Mouse (Mus musculus) forebrain, embryonic 14.5 days (tissue): ENCODE results near the gene Tor1a. TPM values are rescaled to one million over a fixed set of nuclear protein-coding genes. Genes with fewer than 3 reads are reported as not detected.

Experiments used
- ATAC-seq: fragments of 200-750 bp; cut with Nextera tagmentation; 2 replicates; pipeline ENCODE4 v1.8.0; 2017; ENCODE audit warnings: mild to moderate bottlenecking, moderate library complexity
- DNase-seq: peaks from one replicate; pipeline ENCODE4 v3.0.0-alpha.2; 2015; ENCODE audit warnings: low spot score
- H3K27ac ChIP-seq: fragments of 300-500 bp; sonication (generic); 2 replicates; pipeline ENCODE4 v1.5.1; 2014; ENCODE audit warnings: low read depth, mild to moderate bottlenecking, control low read depth, low read length, moderate library complexity
- H3K27me3 ChIP-seq: fragments of 300-500 bp; sonication (generic); replicated peaks from 2 replicates; pipeline ENCODE4 v1.6.1; 2014; ENCODE audit warnings: low read length, control low read depth, mixed read lengths; ENCODE audit not compliant: control insufficient read depth, insufficient read depth
- H3K36me3 ChIP-seq: fragments of 300-500 bp; sonication (generic); 2 replicates; pipeline ENCODE4 v1.6.1; 2014; ENCODE audit warnings: low read length, control low read depth; ENCODE audit not compliant: control insufficient read depth, insufficient read depth
- H3K4me1 ChIP-seq: fragments of 300-500 bp; sonication (generic); 2 replicates; pipeline ENCODE4 v1.6.1; 2014; ENCODE audit warnings: antibody characterized with exemption, low read length, control low read depth; ENCODE audit not compliant: control insufficient read depth, insufficient read depth
- H3K4me2 ChIP-seq: fragments of 300-500 bp; sonication (generic); 2 replicates; pipeline ENCODE4 v1.6.1; 2014; ENCODE audit warnings: mild to moderate bottlenecking, control low read depth, low read length
- H3K4me3 ChIP-seq: fragments of 300-500 bp; sonication (generic); 2 replicates; pipeline ENCODE4 v1.5.1; 2014; ENCODE audit warnings: low read depth, low read length, control low read depth
- H3K9ac ChIP-seq: fragments of 300-500 bp; sonication (generic); 2 replicates; pipeline ENCODE4 v1.6.1; 2014; ENCODE audit warnings: mild to moderate bottlenecking, low read length, control low read depth, moderate library complexity
- H3K9me3 ChIP-seq: fragments of 300-500 bp; sonication (generic); replicated peaks from 2 replicates; pipeline ENCODE4 v1.6.1; 2016; ENCODE audit warnings: low read length, control low read depth, mixed read lengths; ENCODE audit not compliant: control insufficient read depth
- WGBS: fragments of 180-500 bp; shearing (Covaris S2); extraction: QIAGEN DNeasy Blood & Tissue Kit; methylation state at CpG from one replicate; pipeline ENCODE4 v1.1.7; 2014; 5-methylcytosine and 5-hydroxymethylcytosine counted together
- polyA plus RNA-seq: library from polyadenylated mRNA; unstranded; fragments of >200 nt; fragmentation: Nextera tagmentation; extraction: Ambion mirVana; gene quantifications from 2 replicates; pipeline ENCODE4 v1.2.1, GENCODE M21; 2014

The Tor1a gene
- polyA plus RNA-seq, 1 experiment from 2014 or later, result 91.6 TPM

DNA sequence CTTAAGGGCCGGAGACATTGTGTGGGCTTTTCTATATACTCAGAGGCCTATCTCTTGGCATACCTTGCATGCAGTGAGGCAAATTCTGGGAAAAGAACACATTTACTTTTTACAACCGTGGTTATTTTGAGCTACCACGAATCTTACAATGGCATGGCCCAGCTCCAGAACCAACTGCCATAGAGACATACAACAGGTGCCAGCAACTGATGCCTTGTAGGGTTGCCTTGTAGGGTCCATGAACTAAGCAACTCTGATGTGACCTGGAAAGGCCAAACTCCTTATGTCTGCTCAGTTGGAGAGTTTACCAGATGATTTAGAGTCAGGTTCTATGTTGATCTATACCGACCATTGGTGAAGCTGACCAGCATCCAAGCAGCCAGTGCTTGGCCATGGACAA is 27.1 kb upstream of the Tor1a start:
- no peaks in the 10 kb centered on the region for H3K9me3 ChIP-seq
- H3K9ac ChIP-seq, result no peak overlapping the region
- WGBS, result 96% methylated on average over 4 of the region's 4 CpGs
- H3K4me3 ChIP-seq, result no peak overlapping the region
- H3K36me3 ChIP-seq, result peaks cover 1% of the 10 kb centered on the region; the same call in 1 of the 2 replicates
- DNase-seq, result no peak
- H3K4me1 ChIP-seq, result no peaks in the 10 kb centered on the region
- H3K27ac ChIP-seq, result no peak overlapping the region
- ATAC-seq, result no peak
- H3K27me3 ChIP-seq, result no peaks in the 10 kb centered on the region
- no peak overlapping the region for H3K4me2 ChIP-seq

GRCm38 (mm10) chr2:30990221-30990620 is 22.5 kb upstream of the Tor1a start:
- H3K9ac ChIP-seq, result no peak overlapping the region
- no peaks in the 10 kb centered on the region for H3K36me3 ChIP-seq
- H3K9me3 ChIP-seq, result no peaks in the 10 kb centered on the region
- no peak overlapping the region for H3K4me2 ChIP-seq
- ATAC-seq (no peak), DNase-seq (no peak)
- WGBS, result 93% methylated on average over 9 of the region's 9 CpGs
- no peaks in the 10 kb centered on the region for H3K4me1 ChIP-seq
- no peak overlapping the region for H3K27ac ChIP-seq
- no peak overlapping the region for H3K4me3 ChIP-seq
- no peaks in the 10 kb centered on the region for H3K27me3 ChIP-seq

- H3K4me3 ChIP-seq, result no peak overlapping the region
- H3K36me3 ChIP-seq, result no peaks in the 10 kb centered on the region
- H3K4me1 ChIP-seq, result peaks cover 7% of the 10 kb centered on the region; the same call in 1 of the 2 replicates
- 26% methylated on average over 17 of the region's 17 CpGs for WGBS
- DNase-seq (no peak), ATAC-seq (no peak)
- H3K27ac ChIP-seq, result no peak overlapping the region
- H3K4me2 ChIP-seq, result no peak overlapping the region
- H3K27me3 ChIP-seq, result no peaks in the 10 kb centered on the region
- H3K9ac ChIP-seq, result no peak overlapping the region
- H3K9me3 ChIP-seq, result no peaks in the 10 kb centered on the region
Measured at GRCm38 (mm10) chr2:30985111-30986020, 17.6 kb upstream of the Tor1a start.

DNA sequence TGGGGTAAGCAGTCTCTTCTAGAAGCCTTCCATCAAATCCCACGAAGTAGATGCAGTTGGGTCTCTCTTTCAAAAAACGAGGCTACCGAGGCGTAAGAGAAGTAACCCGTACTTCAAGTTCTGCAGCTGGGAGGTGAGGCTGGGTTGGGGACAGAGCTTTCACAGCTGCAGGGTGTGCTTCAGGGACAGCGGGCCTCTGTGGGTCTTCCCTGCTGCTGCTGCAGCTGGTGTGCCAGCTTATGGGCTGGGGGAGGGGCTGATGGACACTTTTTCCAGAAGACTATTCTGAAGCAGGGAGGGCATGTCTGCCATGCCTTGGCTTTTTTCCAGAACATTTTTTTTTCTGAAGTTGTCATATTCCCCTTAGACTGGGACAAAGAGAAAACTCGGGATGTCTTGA is 15.3 kb upstream of the Tor1a start:
- Histone ChIP-seq H3K27me3 (no peaks in the 10 kb centered on the region), H3K36me3 (peaks cover 19% of the 10 kb centered on the region), H3K4me2 (peak overlapping the region; percentile 74), H3K4me3 (peak overlapping the region; percentile 54), H3K4me1 (peaks cover 7% of the 10 kb centered on the region; the same call in 1 of the 2 replicates), H3K27ac (no peak overlapping the region), H3K9ac (peak overlapping the region; percentile 77; the same call in 1 of the 2 replicates), H3K9me3 (no peaks in the 10 kb centered on the region)
- WGBS, result 44% methylated on average over 7 of the region's 7 CpGs
- no peak for ATAC-seq
- peak; percentile 19 for DNase-seq

DNA sequence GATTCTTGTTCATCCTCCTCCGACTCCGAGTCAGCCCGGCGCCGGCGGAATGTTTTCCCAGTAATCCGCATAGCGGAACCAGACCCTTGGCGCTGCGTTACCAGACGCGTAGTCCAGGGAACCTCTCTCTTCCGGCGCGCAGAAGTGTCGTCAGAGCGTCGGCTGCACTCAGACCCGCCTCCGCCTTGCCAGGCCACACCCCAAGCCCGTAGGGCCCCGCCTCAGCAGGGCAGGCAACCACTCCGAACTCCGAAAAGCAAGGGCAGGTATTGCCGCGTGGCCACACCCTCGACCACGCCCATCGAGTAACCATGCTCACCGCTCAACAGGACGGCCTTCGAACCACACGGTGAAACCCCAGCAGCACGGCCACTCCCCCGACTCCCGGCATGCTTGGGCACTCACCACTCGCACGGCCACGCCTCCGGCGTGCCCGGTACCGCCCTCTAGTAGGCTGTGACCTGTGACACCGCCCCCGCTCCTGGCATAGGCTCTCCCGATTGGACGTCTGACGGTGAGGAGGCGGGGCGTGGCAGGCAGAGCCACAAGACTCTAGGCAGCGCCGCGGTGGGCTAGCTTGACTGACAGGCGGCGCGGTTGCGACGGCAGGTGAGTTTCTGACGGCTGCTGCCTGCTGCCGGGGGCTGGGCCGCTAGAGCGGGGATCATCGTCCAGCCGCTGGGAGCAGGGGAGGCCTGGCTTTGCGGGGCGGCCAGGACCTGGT is 14.2 kb upstream of the Tor1a start, which contains the start of the genes BC005624 and Usp20:
TSS of gene BC005624 (minus strand) at position 412 of the 724 bp plus-strand sequence.
TSS of gene Usp20 (plus strand) at position 490 of the 724 bp plus-strand sequence.
- H3K4me2 ChIP-seq, result peak within 1 kb of the TSS; percentile 74
- H3K4me1 ChIP-seq, result peaks cover 7% of the 10 kb centered on the region; the same call in 1 of the 2 replicates
- under 1% methylated on average over 66 of the region's 66 CpGs for WGBS
- peak within 1 kb of the TSS; percentile 54 for H3K4me3 ChIP-seq
- peak within 1 kb of the TSS; percentile 60; the same call in 1 of the 2 replicates for H3K27ac ChIP-seq
- peaks cover 30% of the 10 kb centered on the region for H3K36me3 ChIP-seq
- H3K9me3 ChIP-seq, result no peaks in the 10 kb centered on the region
- no peaks in the 10 kb centered on the region for H3K27me3 ChIP-seq
- ATAC-seq (peak; percentile 98), DNase-seq (peak; percentile 100)
- peak within 1 kb of the TSS; percentile 77 for H3K9ac ChIP-seq

- peak overlapping the region; percentile 97 for H3K4me3 ChIP-seq
- whole genome bisulfite sequencing, result 26% methylated on average over 16 of the region's 16 CpGs
- no peak for ATAC-seq
- peaks cover 38% of the 10 kb centered on the region for H3K36me3 ChIP-seq
- H3K4me2 ChIP-seq, result peak overlapping the region; percentile 97
- H3K4me1 ChIP-seq, result peaks cover 13% of the 10 kb centered on the region
- H3K9me3 ChIP-seq, result no peaks in the 10 kb centered on the region
- H3K27ac ChIP-seq, result no peak overlapping the region
- H3K9ac ChIP-seq, result peak overlapping the region; percentile 95
- no peaks in the 10 kb centered on the region for H3K27me3 ChIP-seq
- no peak for DNase-seq
Measured at GRCm38 (mm10) chr2:30966826-30967225, 907 bp downstream of the Tor1a start.

- Histone ChIP-seq H3K9ac (no peak overlapping the region), H3K27ac (no peak overlapping the region), H3K27me3 (no peaks in the 10 kb centered on the region), H3K9me3 (no peaks in the 10 kb centered on the region), H3K4me1 (peaks cover 13% of the 10 kb centered on the region), H3K4me2 (no peak overlapping the region), H3K4me3 (no peak overlapping the region), H3K36me3 (peaks cover 50% of the 10 kb centered on the region)
- 95% methylated on average over 8 of the region's 8 CpGs for WGBS
- ATAC-seq (no peak), DNase-seq (no peak)
Measured at GRCm38 (mm10) chr2:30965627-30966026, 2.1 kb downstream of the Tor1a start.

DNA sequence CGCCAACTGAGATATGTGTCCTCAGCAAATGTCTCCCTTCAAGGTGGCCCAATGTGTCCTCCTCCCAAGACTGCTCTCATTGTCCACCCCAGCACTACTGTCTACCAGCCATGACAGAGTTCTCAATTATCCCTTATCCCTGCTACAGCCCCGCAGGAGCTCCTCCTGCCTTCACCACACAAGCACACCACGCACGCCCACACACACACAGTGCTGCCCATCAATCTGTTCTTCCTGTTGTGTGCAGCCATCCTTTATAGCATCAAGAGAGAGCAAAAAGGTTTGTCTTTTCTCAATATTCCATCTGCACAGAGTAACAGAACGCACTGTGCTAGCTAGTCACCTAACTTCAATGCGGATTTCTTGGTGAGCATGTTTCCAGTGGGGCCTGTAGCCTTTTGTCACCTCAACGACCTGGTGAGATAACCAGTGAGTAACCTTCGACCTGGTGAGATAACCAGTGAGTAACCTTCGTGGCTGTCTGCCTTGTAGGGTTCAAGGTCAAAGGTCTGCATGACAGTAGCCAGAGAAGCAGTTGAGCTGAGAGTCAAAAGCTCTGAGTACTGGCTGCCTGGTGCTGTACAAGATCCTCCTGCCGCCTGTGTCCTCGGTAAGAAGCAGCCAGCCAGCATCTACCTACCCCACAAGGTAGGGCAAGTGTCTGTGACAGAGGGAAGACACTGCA is 5.0 kb downstream of the Tor1a start:
- H3K4me1 ChIP-seq, result peaks cover 13% of the 10 kb centered on the region
- peaks cover 78% of the 10 kb centered on the region for H3K36me3 ChIP-seq
- no peak overlapping the region for H3K9ac ChIP-seq
- H3K27ac ChIP-seq, result no peak overlapping the region
- no peaks in the 10 kb centered on the region for H3K27me3 ChIP-seq
- DNase-seq, result no peak
- H3K4me3 ChIP-seq, result no peak overlapping the region
- no peaks in the 10 kb centered on the region for H3K9me3 ChIP-seq
- 95% methylated on average over 11 of the region's 11 CpGs for WGBS
- no peak overlapping the region for H3K4me2 ChIP-seq
- ATAC-seq, result no peak
